Mouse (Mus musculus): ENCODE measurements at regions not wholly inside any gene's neighbourhood (a gene's known extent, or its start where the extent isn't known, plus 50 kb on each side); places are given as distances from the start of the nearest gene placed in this dataset.
A peak's percentile ranks its signal among the peaks of the same experiment; 100 is the strongest.
"Not testable (repeated sequence)": the region's sequence is repeated elsewhere in the genome, so short reads cannot be mapped to it uniquely, and the experiment has no call there.

- DNase-seq (ENCODE audit: low spot score) = not testable (repeated sequence)
Observed at GRCm38 (mm10) chrX:114802061-114802460, 102.8 kb upstream of the Ube2dnl1 start.

- peak; percentile 68 for DNase-seq (ENCODE audit: low spot score)
Observed at GRCm38 (mm10) chrX:114816267-114816666, 88.5 kb upstream of the Ube2dnl1 start.

GRCm38 (mm10) chrX:114836906-114837305 lies 67.9 kb upstream of the Ube2dnl1 start:
- DNase-seq (ENCODE audit: low spot score) = no peak

GRCm38 (mm10) chrX:114843510-114843909 lies 61.3 kb upstream of the Ube2dnl1 start:
- DNase-seq (ENCODE audit: low spot score) = no peak
